Mouse (Mus musculus) bone marrow, adult 2 months (tissue): ENCODE measurements around the gene Col5a1.

Source experiments
- CTCF ChIP-seq: fragments of 200-500 bp; IDR thresholded peaks from 2 replicates; pipeline ENCODE4 v1.5.1; 2011; ENCODE audit warnings: low read length, control low read depth; ENCODE audit not compliant: control insufficient read depth, insufficient read depth
- POLR2A ChIP-seq: fragments of 200-500 bp; IDR thresholded peaks from 2 replicates; pipeline ENCODE4 v1.6.1; 2011; ENCODE audit warnings: low read depth, mild to moderate bottlenecking, control low read depth, low read length, borderline replicate concordance; ENCODE audit not compliant: control insufficient read depth

DNA sequence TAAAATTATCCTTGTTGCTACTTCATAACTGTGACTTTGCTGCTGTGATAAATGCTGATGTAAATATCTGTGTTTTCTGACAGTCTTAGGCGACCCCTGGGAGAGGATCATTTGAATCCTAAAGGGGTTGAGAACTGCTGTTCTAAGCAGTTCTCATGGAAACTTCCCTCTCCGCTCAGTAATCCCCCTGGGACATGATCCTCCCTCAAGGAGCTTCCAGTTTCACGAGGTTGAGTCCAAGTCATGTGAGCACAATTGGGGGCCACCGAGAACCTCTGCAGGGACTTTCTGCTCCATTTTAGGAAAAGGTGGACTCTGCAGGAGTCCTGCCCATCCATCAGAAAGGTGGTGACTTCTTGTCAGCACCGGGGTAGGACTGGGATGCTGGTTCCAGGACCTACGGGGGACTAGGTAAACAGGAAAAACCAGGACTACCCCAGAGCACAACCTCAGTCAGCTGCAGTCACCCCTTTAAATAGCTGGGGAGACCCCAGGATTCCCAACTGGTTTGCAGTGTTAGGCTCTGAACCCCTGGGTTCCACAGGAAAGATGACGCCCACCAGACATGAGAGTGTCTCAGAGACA is 38.3 kb upstream of the Col5a1 start:
- TF ChIP-seq CTCF (no peak), POLR2A (no peak)
